Mouse (Mus musculus) midbrain, postnatal 0 days (tissue): ENCODE measurements at regions not wholly inside any gene's neighbourhood (a gene's known extent, or its start where the extent isn't known, plus 50 kb on each side); places are given as distances from the start of the nearest gene placed in this dataset.
A peak's percentile ranks its signal among the peaks of the same experiment; 100 is the strongest.

Experiments used
- ATAC-seq: fragments of 200-750 bp; cut with Nextera tagmentation; 2 replicates; pipeline ENCODE4 v1.8.0; 2017; ENCODE audit warnings: moderate number of reproducible peaks, mild to moderate bottlenecking, moderate TSS enrichment, moderate library complexity; ENCODE audit not compliant: low FRiP score
- DNase-seq: peaks from one replicate; pipeline ENCODE4 v3.0.0-alpha.2; 2015; ENCODE audit warnings: low spot score
- H3K27ac ChIP-seq: fragments of 300-500 bp; sonication (generic); 2 replicates; pipeline ENCODE4 v1.5.1; 2014; ENCODE audit warnings: low read depth, mild to moderate bottlenecking, low read length, mixed read lengths
- H3K27me3 ChIP-seq: fragments of 300-500 bp; sonication (generic); 2 replicates; pipeline ENCODE4 v1.6.1; 2014; ENCODE audit warnings: low read length, control low read depth, mixed read lengths; ENCODE audit not compliant: insufficient read depth
- H3K36me3 ChIP-seq: fragments of 300-500 bp; sonication (generic); 2 replicates; pipeline ENCODE4 v1.6.1; 2014; ENCODE audit warnings: low read length, control low read depth, mixed read lengths; ENCODE audit not compliant: insufficient read depth
- H3K4me1 ChIP-seq: fragments of 300-500 bp; sonication (generic); 2 replicates; pipeline ENCODE4 v1.6.1; 2014; ENCODE audit warnings: mild to moderate bottlenecking, control low read depth, antibody characterized with exemption, low read length, mixed read lengths; ENCODE audit not compliant: insufficient read depth
- H3K4me2 ChIP-seq: fragments of 300-500 bp; sonication (generic); 2 replicates; pipeline ENCODE4 v1.6.1; 2014; ENCODE audit warnings: low read depth, mild to moderate bottlenecking, low read length, mixed read lengths; ENCODE audit not compliant: poor library complexity, severe bottlenecking
- H3K4me3 ChIP-seq: fragments of 300-500 bp; sonication (generic); 2 replicates; pipeline ENCODE4 v1.5.1; 2014; ENCODE audit warnings: low read depth, mild to moderate bottlenecking, low read length, moderate library complexity
- H3K9ac ChIP-seq: fragments of 300-500 bp; sonication (generic); replicated peaks from 2 replicates; pipeline ENCODE4 v1.6.1; 2014; ENCODE audit warnings: mild to moderate bottlenecking, low read length, moderate library complexity, mixed read lengths; ENCODE audit not compliant: poor library complexity, severe bottlenecking
- H3K9me3 ChIP-seq: fragments of 300-500 bp; sonication (generic); 2 replicates; pipeline ENCODE4 v1.6.1; 2016; ENCODE audit warnings: low read length, control low read depth
- CTCF ChIP-seq: IDR thresholded peaks from 2 replicates; pipeline ENCODE4 v1.5.1; 2016; ENCODE audit warnings: antibody characterized with exemption, mild to moderate bottlenecking
- WGBS: fragments of 180-500 bp; shearing (Covaris S2); extraction: QIAGEN DNeasy Blood & Tissue Kit; methylation state at CpG from one replicate; pipeline ENCODE4 v1.1.7; 2014; 5-methylcytosine and 5-hydroxymethylcytosine counted together

DNA sequence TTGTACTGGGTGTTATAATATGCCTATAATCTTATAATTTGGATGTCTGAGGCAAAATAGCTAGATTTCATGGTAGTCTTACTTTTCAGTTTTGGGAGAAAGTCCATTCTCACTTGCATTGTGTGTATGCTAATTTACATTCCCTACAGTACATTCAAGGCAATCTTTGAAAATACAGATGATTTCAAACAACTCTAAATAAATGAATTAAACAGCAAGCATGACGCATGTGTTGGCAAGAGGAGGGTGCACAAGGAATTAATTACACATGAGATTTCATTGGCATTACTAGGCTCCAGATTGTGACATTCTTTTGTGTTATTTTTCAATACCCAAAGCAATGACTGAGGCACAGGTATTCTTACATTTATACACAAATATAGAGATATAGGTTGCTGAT, 495.2 kb upstream of the Cypt12 start:
- Histone ChIP-seq H3K9ac (no peak overlapping the region), H3K4me3 (no peak overlapping the region), H3K36me3 (no peaks in the 10 kb centered on the region), H3K4me1 (no peaks in the 10 kb centered on the region), H3K27ac (no peak overlapping the region), H3K9me3 (no peaks in the 10 kb centered on the region), H3K27me3 (no peaks in the 10 kb centered on the region), H3K4me2 (no peak overlapping the region)
- ATAC-seq (no peak), DNase-seq (no peak)
- TF ChIP-seq CTCF, result no peak
- 39% methylated on average over 1 of the region's 1 CpGs for WGBS

DNA sequence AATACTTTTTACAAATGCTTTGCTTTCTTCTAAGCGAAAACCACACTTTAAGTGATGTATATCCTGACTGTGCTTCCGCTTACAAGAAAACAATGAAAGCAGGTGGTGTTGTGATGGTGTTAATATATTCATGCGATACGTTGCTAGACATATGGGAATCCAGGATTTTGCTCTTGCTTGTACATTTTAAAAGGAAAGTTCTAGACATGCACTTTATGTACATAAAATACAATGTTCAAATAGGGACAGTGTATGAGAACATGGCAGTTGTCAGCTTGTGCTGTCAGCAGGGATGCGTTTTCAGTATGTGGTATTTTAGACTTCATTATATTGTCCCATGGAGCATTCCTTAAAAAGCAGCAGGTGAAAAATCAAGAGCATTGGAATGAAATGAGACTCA, 487.7 kb upstream of the Cypt12 start:
- Histone ChIP-seq H3K9me3 (no peaks in the 10 kb centered on the region), H3K27me3 (no peaks in the 10 kb centered on the region), H3K36me3 (no peaks in the 10 kb centered on the region), H3K4me1 (no peaks in the 10 kb centered on the region), H3K4me3 (no peak overlapping the region), H3K27ac (no peak overlapping the region), H3K4me2 (no peak overlapping the region), H3K9ac (no peak overlapping the region)
- no peak for DNase-seq
- WGBS, result 75% methylated on average over 5 of the region's 5 CpGs
- no peak for TF ChIP-seq CTCF
- peak; percentile 49; the same call in 1 of the 2 replicates for ATAC-seq

DNA sequence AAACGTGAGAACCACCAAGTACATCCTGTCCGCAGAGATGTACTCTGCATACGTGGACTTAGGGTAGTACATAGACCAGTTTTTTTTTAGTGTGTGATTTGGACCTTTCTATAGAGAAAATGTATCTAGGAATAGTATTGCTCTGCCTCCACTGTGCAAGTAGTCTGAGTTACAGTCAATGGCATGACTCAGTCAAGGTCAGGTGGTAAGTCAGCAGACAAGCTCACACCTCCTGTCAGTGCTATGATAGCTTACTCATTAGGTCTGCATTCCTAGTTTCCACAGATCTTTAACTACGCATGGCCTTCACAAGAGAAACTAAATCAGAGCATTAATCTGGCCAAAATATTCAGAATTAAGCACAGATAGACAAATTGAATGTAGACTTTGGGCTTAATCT, 486.8 kb upstream of the Cypt12 start:
- Histone ChIP-seq H3K27me3 (no peaks in the 10 kb centered on the region), H3K4me1 (no peaks in the 10 kb centered on the region), H3K27ac (no peak overlapping the region; the same call in 1 of the 2 replicates), H3K36me3 (no peaks in the 10 kb centered on the region), H3K9ac (no peak overlapping the region), H3K4me3 (no peak overlapping the region), H3K4me2 (no peak overlapping the region), H3K9me3 (no peaks in the 10 kb centered on the region)
- TF ChIP-seq CTCF, result no peak
- WGBS, result 86% methylated on average over 4 of the region's 4 CpGs
- ATAC-seq (peak; percentile 60; the same call in 1 of the 2 replicates), DNase-seq (no peak)

GRCm38 (mm10) chr3:17473812-17474211, 474.4 kb upstream of the Cypt12 start:
- H3K9ac ChIP-seq, result no peak overlapping the region
- H3K27me3 ChIP-seq, result no peaks in the 10 kb centered on the region
- DNase-seq, result no peak
- TF ChIP-seq CTCF, result no peak
- no peak overlapping the region for H3K4me2 ChIP-seq
- 67% methylated on average over 2 of the region's 2 CpGs for WGBS
- no peak overlapping the region for H3K4me3 ChIP-seq
- no peak for ATAC-seq
- H3K4me1 ChIP-seq, result no peaks in the 10 kb centered on the region
- H3K36me3 ChIP-seq, result no peaks in the 10 kb centered on the region
- no peak overlapping the region for H3K27ac ChIP-seq
- no peaks in the 10 kb centered on the region for H3K9me3 ChIP-seq

- Histone ChIP-seq H3K9me3 (no peaks in the 10 kb centered on the region), H3K36me3 (no peaks in the 10 kb centered on the region), H3K4me2 (no peak overlapping the region), H3K27me3 (no peaks in the 10 kb centered on the region), H3K4me3 (no peak overlapping the region), H3K27ac (peak overlapping the region; percentile 27; the same call in 1 of the 2 replicates), H3K4me1 (no peaks in the 10 kb centered on the region; the same call in 1 of the 2 replicates), H3K9ac (no peak overlapping the region)
- 12% methylated on average over 4 of the region's 4 CpGs for WGBS
- ATAC-seq, result 0 out of 2 replicates have a peak, but pooled peaks have one; percentile 38
- TF ChIP-seq CTCF, result no peak
- DNase-seq, result peak; percentile 72
Observed at GRCm38 (mm10) chr3:17489240-17490142, 458.7 kb upstream of the Cypt12 start.

GRCm38 (mm10) chr3:17490632-17491031, 457.6 kb upstream of the Cypt12 start:
- no peaks in the 10 kb centered on the region for H3K9me3 ChIP-seq
- no peak overlapping the region for H3K27ac ChIP-seq
- no peaks in the 10 kb centered on the region; the same call in 1 of the 2 replicates for H3K4me1 ChIP-seq
- ATAC-seq (peak; percentile 54; the same call in 1 of the 2 replicates), DNase-seq (no peak)
- H3K9ac ChIP-seq, result no peak overlapping the region
- no peaks in the 10 kb centered on the region for H3K36me3 ChIP-seq
- H3K4me2 ChIP-seq, result no peak overlapping the region
- no peaks in the 10 kb centered on the region for H3K27me3 ChIP-seq
- no peak for TF ChIP-seq CTCF
- H3K4me3 ChIP-seq, result no peak overlapping the region
